ENCODE assay signal across 1 mouse cellular context in the genomic region with DNA sequence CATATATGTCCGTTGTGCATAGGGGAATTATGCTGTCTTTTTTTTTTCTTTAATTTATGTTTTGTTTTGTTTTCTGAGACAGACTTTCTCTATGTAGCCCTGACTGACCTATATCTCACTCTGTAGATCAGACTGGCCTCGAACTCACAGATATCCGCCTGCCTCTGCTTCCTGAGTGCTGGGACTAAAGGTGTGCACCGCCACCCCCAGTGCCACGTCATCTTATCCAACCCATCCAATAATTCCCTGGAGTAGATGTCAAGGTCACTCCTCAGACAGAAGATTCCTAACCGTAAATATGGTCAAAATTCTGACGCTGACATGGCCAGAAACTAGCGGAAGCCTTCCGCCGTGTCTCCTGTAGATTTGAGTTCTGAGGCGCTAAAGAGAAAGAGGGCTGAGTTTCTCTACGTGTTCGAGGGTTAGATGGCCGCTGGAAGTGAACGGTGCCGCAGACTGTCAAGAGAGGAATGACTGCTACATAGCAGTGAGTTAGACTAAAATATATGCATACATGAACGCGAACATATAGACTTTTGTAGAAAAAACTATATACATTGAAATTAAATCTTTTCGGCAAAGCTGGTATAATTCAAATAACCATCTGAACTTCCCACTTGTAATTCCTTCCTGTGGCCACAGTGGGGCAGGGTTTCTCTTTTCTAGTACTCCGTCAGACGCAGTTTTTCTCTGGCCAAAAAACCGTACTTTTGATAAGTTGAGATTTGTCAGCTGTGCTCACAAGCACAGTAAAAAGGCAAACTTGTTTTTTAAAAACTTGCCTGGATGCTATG.
TF ChIP-seq lines count a peak whose summit lies in the region.

No protein-coding gene starts in this region.

TF ChIP-seq in CH12.LX, 34 proteins besides CTCF, POLR2A, EP300 and RAD21:
- TF ChIP-seq ZNF384 (IDR thresholded peaks at IDR 0.05; ENCODE audit: low read depth, low read length) (peak; percentile 61), JUN (IDR thresholded peaks at IDR 0.05; ENCODE audit: insufficient read depth, low read depth, low read length) (no peak), ELF1 (IDR thresholded peaks at IDR 0.05; ENCODE audit: low read depth, low read length) (peak; percentile 41; the same call in 1 of the 2 replicates), SMC3 (IDR thresholded peaks at IDR 0.05; ENCODE audit: low read depth, low read length) (peak; percentile 69), NELFE (IDR thresholded peaks at IDR 0.05; ENCODE audit: low read depth, low read length) (0 out of 2 replicates have a peak, but pooled peaks have one; percentile 51), BHLHE40 (IDR thresholded peaks at IDR 0.05; ENCODE audit: low read depth, low read length) (no peak), UBTF (IDR thresholded peaks at IDR 0.05; ENCODE audit: low read depth, low read length) (no peak), ZMIZ1 (IDR thresholded peaks at IDR 0.05; ENCODE audit: low read depth, low read length) (no peak), MYC (IDR thresholded peaks at IDR 0.05; ENCODE audit: low read depth, low read length) (peak; percentile 75), E2F4 (IDR thresholded peaks at IDR 0.05; ENCODE audit: insufficient replicate concordance, low read depth, low read length) (0 out of 2 replicates have a peak, but pooled peaks have one; percentile 52), TBP (conservative IDR thresholded peaks at IDR 0.05; ENCODE audit: low read depth, low read length) (peak; percentile 45; the same call in 1 of the 2 replicates), SIN3A (IDR thresholded peaks at IDR 0.05; ENCODE audit: low read length) (peak; percentile 79), HCFC1 (IDR thresholded peaks at IDR 0.05; ENCODE audit: low read depth, low read length) (peak; percentile 63), CHD1 (IDR thresholded peaks at IDR 0.05; ENCODE audit: low read depth, low read length) (peak; percentile 90; the same call in 1 of the 2 replicates), CHD2 (IDR thresholded peaks at IDR 0.05; ENCODE audit: low read length) (no peak), ZKSCAN1 (IDR thresholded peaks at IDR 0.05; ENCODE audit: borderline replicate concordance, low read depth, low read length) (no peak), USF1 (IDR thresholded peaks at IDR 0.05; ENCODE audit: low read depth, low read length) (no peak), ETS1 (conservative IDR thresholded peaks at IDR 0.05; ENCODE audit: low read depth, low read length) (peak; percentile 8; the same call in 1 of the 2 replicates), MAZ (IDR thresholded peaks at IDR 0.05; ENCODE audit: low read depth, low read length) (peak; percentile 59; the same call in 1 of the 2 replicates), POLR2AphosphoS2 (IDR thresholded peaks at IDR 0.05; ENCODE audit: low read depth, low read length) (no peak), IRF4 (IDR thresholded peaks at IDR 0.05; ENCODE audit: low read depth, low read length) (peak; percentile 60), ZC3H11A (IDR thresholded peaks at IDR 0.05; ENCODE audit: low read depth, low read length) (no peak), PAX5 (IDR thresholded peaks at IDR 0.05; ENCODE audit: low read length) (no peak), MAX (IDR thresholded peaks at IDR 0.05; ENCODE audit: low read length) (peak; percentile 66), MXI1 (IDR thresholded peaks at IDR 0.05; ENCODE audit: low read depth, low read length) (peak; percentile 77; the same call in 1 of the 2 replicates), MEF2A (IDR thresholded peaks at IDR 0.05; ENCODE audit: borderline replicate concordance, low read depth, low read length) (peak; percentile 24; the same call in 1 of the 2 replicates), JUND (conservative IDR thresholded peaks at IDR 0.05; ENCODE audit: low read depth, low read length) (peak; percentile 71), TCF12 (IDR thresholded peaks at IDR 0.05; ENCODE audit: low read depth, low read length) (peak; percentile 49; the same call in 1 of the 2 replicates), RCOR1 (conservative IDR thresholded peaks at IDR 0.05; ENCODE audit: low read depth, low read length) (peak; percentile 74; the same call in 1 of the 2 replicates), KAT2A (IDR thresholded peaks at IDR 0.05; ENCODE audit: insufficient replicate concordance, low read length) (no peak), NRF1 (IDR thresholded peaks at IDR 0.05; ENCODE audit: low read depth, low read length) (no peak)
